Mouse (Mus musculus) limb, embryonic 15.5 days (tissue): ENCODE data around the gene Fgfr3. TPM values are rescaled to one million over a fixed set of nuclear protein-coding genes. Genes with fewer than 3 reads are reported as not detected.
A peak's percentile ranks its signal among the peaks of the same experiment; 100 is the strongest.

Experiments
- ATAC-seq: fragments of 200-750 bp; cut with Nextera tagmentation; 2 replicates; pipeline ENCODE4 v1.8.0; 2017; ENCODE audit warnings: low read depth, moderate TSS enrichment; ENCODE audit not compliant: insufficient number of reproducible peaks, low FRiP score, low TSS enrichment
- H3K27ac ChIP-seq: fragments of 300-500 bp; sonication (generic); 2 replicates; pipeline ENCODE4 v1.5.1; 2015; ENCODE audit warnings: moderate library complexity, mild to moderate bottlenecking, inconsistent platforms
- H3K27me3 ChIP-seq: fragments of 300-500 bp; sonication (generic); 2 replicates; pipeline ENCODE4 v1.6.1; 2015; ENCODE audit warnings: inconsistent platforms
- H3K36me3 ChIP-seq: fragments of 300-500 bp; sonication (generic); 2 replicates; pipeline ENCODE4 v1.6.1; 2015; ENCODE audit warnings: inconsistent platforms
- H3K4me1 ChIP-seq: fragments of 300-500 bp; sonication (generic); 2 replicates; pipeline ENCODE4 v1.6.1; 2015; ENCODE audit warnings: inconsistent platforms
- H3K4me2 ChIP-seq: fragments of 300-500 bp; sonication (generic); 2 replicates; pipeline ENCODE4 v1.6.1; 2015; ENCODE audit warnings: mild to moderate bottlenecking, inconsistent platforms
- H3K4me3 ChIP-seq: fragments of 300-500 bp; sonication (generic); 2 replicates; pipeline ENCODE4 v1.5.1; 2015; ENCODE audit warnings: mild to moderate bottlenecking, inconsistent platforms
- H3K9ac ChIP-seq: fragments of 300-500 bp; sonication (generic); 2 replicates; pipeline ENCODE4 v1.6.1; 2015; ENCODE audit warnings: inconsistent platforms
- H3K9me3 ChIP-seq: fragments of 300-500 bp; sonication (generic); 2 replicates; pipeline ENCODE4 v1.6.1; 2016; ENCODE audit warnings: inconsistent platforms
- WGBS: fragments of 180-500 bp; shearing (Covaris S2); methylation state at CpG from one replicate; pipeline ENCODE4 v1.1.7; 2015; 5-methylcytosine and 5-hydroxymethylcytosine counted together
- polyA plus RNA-seq: library from polyadenylated mRNA; unstranded; fragments of >200 nt; fragmentation: Nextera tagmentation; extraction: Ambion mirVana; gene quantifications from 2 replicates; pipeline ENCODE4 v1.2.1, GENCODE M21; 2015

Fgfr3 gene
- polyA plus RNA-seq, 1 experiment from 2014 or later, result 37.1 TPM

DNA sequence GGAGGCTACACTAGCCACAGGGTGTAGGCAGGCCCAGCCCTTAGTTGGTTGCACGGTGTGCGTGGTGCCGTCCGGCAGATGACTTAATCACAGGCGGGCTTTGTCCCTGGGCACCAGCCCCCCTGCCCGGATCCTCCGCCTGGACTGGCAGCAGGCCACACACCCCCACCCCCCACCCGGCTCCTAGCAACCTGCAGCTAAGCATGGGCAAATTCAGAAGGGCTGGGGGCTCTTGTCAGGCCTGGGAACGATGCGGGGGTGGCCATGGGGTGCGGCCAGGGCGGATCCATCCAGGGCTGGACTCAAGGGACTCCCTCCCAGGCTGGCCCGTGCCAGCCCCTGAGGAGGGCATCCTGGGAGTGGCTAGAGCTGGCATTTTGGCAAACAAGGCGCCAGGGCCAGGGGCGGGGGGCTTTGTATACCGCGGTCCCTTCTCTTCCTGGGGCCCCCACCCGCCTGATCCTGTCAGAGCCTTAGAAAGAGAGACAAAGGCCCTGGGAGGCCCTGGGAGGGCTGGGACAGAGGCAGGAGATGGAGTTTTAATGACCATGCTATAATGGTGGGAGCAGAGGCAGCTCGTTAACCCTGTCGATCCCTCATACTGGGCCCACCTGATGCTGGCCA, 32.1 kb upstream of the Fgfr3 start:
- WGBS, result 43% methylated on average over 20 of the region's 20 CpGs
- H3K27me3 ChIP-seq, result no peaks in the 10 kb centered on the region
- H3K4me2 ChIP-seq, result 0 out of 2 replicates have a peak overlapping the region, but pooled peaks have one; percentile 3
- H3K9me3 ChIP-seq, result no peaks in the 10 kb centered on the region
- no peak for ATAC-seq
- H3K9ac ChIP-seq, result no peak overlapping the region
- H3K4me1 ChIP-seq, result peaks cover 55% of the 10 kb centered on the region
- peak overlapping the region; percentile 65 for H3K27ac ChIP-seq
- H3K4me3 ChIP-seq, result no peak overlapping the region
- no peaks in the 10 kb centered on the region for H3K36me3 ChIP-seq

DNA sequence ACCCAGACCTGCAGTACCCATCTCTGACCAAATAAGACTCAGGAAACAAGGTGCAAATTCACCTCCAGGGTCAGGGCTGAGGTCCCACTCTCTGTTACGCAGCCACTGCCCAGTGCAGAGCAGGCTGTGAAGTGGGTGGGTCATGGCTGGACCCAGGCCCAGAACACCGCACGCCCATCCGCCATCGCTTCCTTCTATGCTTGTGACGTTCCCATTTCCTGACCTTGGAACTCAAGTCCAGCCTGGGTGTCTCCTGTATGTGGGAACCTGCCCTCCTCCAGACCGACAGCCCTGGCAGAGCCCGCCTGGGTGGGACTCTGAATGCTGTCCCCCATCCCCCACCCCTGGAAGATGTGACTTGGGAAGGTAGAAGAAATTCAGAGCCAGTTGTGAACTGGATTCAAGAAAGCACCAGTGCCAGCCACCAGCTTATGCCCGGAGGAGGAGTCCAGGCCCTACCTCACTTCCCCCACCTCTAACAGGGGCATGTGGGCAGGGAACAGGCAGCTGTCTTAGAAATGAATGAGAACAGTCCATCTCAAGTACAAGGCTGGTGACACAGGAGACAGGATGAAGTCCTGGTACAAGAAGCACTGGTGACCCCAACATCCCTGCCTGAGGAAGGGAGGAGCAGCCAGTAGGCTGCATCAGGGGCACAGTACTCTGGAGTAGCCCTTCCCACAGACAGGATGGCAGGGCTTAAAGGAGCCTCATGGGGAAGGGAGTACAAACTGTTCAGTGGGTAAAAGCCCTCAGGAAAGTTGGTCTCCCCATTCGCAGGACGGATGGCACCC, 31.4 kb upstream of the Fgfr3 start:
- Histone ChIP-seq H3K27ac (peak overlapping the region; percentile 65), H3K27me3 (no peaks in the 10 kb centered on the region), H3K4me1 (peaks cover 55% of the 10 kb centered on the region), H3K4me3 (no peak overlapping the region), H3K4me2 (0 out of 2 replicates have a peak overlapping the region, but pooled peaks have one; percentile 3), H3K9me3 (no peaks in the 10 kb centered on the region), H3K9ac (no peak overlapping the region), H3K36me3 (no peaks in the 10 kb centered on the region)
- 75% methylated on average over 11 of the region's 11 CpGs for WGBS
- ATAC-seq, result no peak

DNA sequence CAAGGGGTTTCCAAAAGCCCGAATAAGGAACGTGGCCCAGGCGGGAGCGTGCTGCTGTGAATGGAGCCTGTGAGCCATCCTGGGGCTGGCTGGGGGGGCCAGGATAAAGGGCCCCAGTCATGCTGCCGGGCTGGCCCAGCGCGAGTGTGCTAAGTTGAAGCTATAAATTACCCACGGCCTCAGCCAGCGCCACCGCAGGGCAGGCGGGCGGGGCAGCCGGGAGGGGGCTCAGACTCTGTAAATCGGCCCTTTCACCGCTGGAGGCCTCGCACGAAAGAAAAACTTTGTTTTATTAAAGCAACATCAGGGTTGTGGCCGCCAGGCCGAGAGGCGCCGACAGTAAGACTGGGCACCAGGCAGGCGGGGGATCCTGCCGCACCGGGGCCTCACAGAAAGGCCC, 29.1 kb upstream of the Fgfr3 start:
- 4% methylated on average over 24 of the region's 24 CpGs for WGBS
- Histone ChIP-seq H3K9me3 (no peaks in the 10 kb centered on the region), H3K4me3 (no peak overlapping the region), H3K4me1 (peaks cover 75% of the 10 kb centered on the region), H3K27ac (peak overlapping the region; percentile 87), H3K9ac (no peak overlapping the region), H3K4me2 (peak overlapping the region; percentile 19; the same call in 1 of the 2 replicates), H3K36me3 (no peaks in the 10 kb centered on the region), H3K27me3 (0 out of 2 replicates have a peak, but pooled peaks cover 3% of the 10 kb centered on the region)
- ATAC-seq, result peak; percentile 77

DNA sequence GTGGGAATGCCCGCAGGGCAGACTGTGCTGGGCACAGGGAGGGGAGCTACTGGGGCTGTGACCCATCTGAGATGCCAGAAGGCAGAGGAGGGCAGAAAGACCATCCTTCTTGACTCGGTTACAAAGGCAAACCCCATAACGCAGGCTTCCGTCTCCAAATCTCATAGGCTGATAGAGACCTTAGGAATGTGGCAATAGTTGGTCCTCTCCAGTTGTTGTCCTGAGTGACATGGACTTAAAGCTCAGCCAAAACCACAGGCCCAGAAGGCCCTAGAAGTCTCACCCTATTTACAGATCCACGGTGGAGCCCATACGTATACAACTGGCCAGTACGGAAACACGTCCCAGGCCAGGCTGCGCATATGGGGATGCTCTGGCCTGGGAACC, 27.0 kb upstream of the Fgfr3 start:
- no peak for ATAC-seq
- Histone ChIP-seq H3K9me3 (no peaks in the 10 kb centered on the region), H3K4me2 (no peak overlapping the region), H3K4me3 (no peak overlapping the region), H3K27me3 (0 out of 2 replicates have a peak, but pooled peaks cover 3% of the 10 kb centered on the region), H3K27ac (peak overlapping the region; percentile 82), H3K9ac (no peak overlapping the region), H3K4me1 (peaks cover 87% of the 10 kb centered on the region), H3K36me3 (no peaks in the 10 kb centered on the region)
- WGBS, result 59% methylated on average over 9 of the region's 9 CpGs

DNA sequence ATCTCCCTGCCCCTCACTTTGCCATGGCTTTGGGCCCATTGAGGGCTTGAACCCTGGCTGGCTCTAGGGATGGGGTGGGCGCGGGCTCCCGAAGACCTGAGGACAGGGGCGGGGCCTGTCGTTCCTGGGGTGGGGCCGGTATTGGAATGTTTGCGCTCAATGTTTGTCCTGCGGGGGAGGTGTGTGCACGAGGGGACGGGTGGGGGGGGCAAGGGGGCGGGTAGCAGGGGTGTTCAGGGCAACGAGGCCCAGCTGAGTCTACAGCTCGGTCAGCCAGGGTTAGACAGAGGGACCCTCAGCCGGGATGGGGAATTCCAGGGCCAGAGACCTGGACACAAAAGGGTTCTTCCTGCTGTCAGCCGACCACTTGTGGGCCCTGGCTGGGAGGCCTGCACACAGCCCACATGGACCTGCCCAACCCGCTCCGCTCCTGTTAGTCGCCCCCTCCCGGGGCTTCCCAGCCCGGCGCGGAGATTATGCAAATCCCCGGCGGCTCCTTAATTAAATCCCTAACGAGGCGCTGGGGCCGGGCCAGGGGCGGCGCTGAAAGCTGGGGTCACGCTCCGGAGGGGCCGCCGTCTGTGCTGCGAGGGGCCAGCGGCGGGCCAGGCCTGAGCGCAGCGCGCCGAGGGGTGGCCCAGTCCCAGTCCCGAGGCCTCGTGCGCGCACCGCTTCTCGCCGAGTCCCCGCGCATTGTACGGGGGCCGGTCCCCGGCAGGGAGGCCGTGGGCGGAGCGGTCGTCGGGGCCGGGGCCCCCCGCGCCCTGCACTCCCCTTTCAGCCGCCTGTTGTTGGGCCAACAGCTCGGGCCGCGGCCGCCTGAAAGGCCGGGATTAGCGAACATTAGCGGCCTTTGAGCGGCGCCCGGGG, 26.4 kb upstream of the Fgfr3 start:
- Histone ChIP-seq H3K4me3 (peak overlapping the region; percentile 47), H3K27ac (peak overlapping the region; percentile 82), H3K9me3 (no peaks in the 10 kb centered on the region), H3K36me3 (no peaks in the 10 kb centered on the region), H3K9ac (peak overlapping the region; percentile 62), H3K4me2 (peak overlapping the region; percentile 87), H3K4me1 (peaks cover 87% of the 10 kb centered on the region), H3K27me3 (0 out of 2 replicates have a peak, but pooled peaks cover 3% of the 10 kb centered on the region)
- 4% methylated on average over 67 of the region's 71 CpGs for WGBS
- ATAC-seq, result peak; percentile 11

DNA sequence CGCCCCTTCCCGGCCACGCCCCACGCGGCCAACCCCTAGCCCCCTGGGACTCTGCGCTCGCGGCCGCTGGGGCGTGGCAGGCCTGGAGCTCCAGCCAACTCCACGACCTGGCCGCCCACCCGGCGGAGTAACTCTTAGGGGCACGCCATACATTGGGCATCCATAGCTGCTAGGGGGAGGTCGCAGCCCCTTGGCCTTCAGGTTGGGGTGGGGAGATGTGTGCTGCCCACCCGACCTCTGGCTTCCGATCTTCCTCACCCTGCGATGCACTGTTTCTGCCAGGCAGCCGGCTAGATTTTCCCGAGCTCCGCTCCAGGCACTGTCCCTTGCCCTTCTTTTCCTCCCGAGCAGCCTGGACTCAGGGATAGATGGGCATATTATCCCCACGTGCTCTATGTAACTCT, 25.8 kb upstream of the Fgfr3 start:
- 7% methylated on average over 24 of the region's 24 CpGs for WGBS
- no peaks in the 10 kb centered on the region for H3K36me3 ChIP-seq
- H3K27ac ChIP-seq, result peak overlapping the region; percentile 82
- peaks cover 87% of the 10 kb centered on the region for H3K4me1 ChIP-seq
- ATAC-seq, result no peak
- peak overlapping the region; percentile 87 for H3K4me2 ChIP-seq
- H3K9me3 ChIP-seq, result no peaks in the 10 kb centered on the region
- H3K4me3 ChIP-seq, result peak overlapping the region; percentile 47
- H3K9ac ChIP-seq, result peak overlapping the region; percentile 62
- H3K27me3 ChIP-seq, result 0 out of 2 replicates have a peak, but pooled peaks cover 3% of the 10 kb centered on the region

DNA sequence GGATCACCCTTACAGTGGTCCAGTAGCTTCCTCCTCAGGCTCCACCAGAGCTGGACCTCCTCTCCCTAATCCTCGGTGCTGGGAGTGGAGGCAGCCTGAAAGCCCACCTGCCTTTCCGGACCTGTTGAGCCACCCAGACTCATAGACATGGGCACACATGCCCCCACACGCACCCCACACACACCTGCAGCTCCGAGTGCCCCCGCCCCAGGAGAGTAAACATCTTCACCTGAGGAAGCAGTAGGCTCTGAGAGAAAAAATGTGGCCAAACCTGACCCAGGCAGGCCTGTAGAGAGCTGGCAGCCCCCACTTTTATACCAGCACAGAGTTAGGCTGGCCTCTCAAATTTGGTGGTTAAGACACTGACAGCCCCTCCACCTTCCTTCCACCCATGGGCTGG, 25.0 kb upstream of the Fgfr3 start:
- 0 out of 2 replicates have a peak, but pooled peaks cover 3% of the 10 kb centered on the region for H3K27me3 ChIP-seq
- no peak overlapping the region for H3K9ac ChIP-seq
- no peaks in the 10 kb centered on the region for H3K36me3 ChIP-seq
- H3K4me1 ChIP-seq, result peaks cover 89% of the 10 kb centered on the region
- ATAC-seq, result no peak
- H3K27ac ChIP-seq, result peak overlapping the region; percentile 82
- H3K4me3 ChIP-seq, result no peak overlapping the region
- H3K4me2 ChIP-seq, result 0 out of 2 replicates have a peak overlapping the region, but pooled peaks have one; percentile 87
- 53% methylated on average over 5 of the region's 5 CpGs for WGBS
- H3K9me3 ChIP-seq, result no peaks in the 10 kb centered on the region

DNA sequence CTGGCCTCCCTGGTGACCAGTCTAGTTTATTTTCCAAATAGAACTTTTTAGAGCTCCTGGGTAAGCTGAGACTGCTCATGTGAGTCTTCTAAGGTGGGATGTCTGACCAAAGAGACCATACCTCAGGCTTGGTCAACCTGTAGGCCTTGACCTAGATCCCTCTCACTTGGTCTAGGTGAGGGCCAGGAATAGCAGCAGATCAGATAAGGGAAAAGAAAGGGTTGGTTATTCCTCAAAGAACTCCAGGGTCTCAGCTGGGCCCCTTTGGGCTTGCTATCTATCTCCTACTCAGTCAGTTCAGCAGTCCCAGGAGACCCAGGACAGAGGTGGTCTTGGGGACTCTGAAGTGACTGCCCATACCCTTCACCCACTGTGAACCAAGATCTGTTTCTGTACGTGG, 23.9 kb upstream of the Fgfr3 start:
- Histone ChIP-seq H3K9me3 (no peaks in the 10 kb centered on the region), H3K27me3 (0 out of 2 replicates have a peak, but pooled peaks cover 3% of the 10 kb centered on the region), H3K4me2 (no peak overlapping the region), H3K4me3 (no peak overlapping the region), H3K36me3 (no peaks in the 10 kb centered on the region), H3K9ac (no peak overlapping the region), H3K27ac (peak overlapping the region; percentile 82; the same call in 1 of the 2 replicates), H3K4me1 (peaks cover 91% of the 10 kb centered on the region)
- ATAC-seq, result no peak
- WGBS, result 52% methylated on average over 1 of the region's 1 CpGs

DNA sequence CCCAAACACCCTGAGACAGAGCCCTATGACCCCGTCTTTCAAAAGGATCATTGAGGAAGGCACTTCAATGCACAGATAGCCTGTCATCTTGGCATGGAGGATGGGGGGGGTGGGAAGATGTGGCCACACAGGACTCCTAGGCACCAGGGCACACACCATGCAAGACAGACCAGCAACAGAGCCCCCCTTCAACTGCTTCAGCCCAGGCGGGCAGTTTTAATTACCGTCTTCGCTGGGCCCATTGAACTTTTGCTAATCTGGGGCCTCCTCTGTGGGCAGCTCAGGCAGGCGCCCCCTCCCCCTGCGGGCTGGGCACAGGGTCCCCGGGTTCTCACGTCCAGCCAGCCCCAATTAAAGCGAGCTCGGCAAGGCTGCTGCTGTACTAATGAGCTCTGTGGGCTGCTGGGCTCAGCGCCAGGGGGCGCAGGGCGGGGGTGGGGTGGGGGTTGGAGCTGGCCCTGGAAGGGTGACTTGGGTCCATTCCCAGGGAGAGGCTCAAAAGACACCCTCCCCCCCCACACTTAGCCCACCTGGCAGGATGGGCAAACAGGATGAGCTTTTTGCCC, 23.4 kb upstream of the Fgfr3 start:
- no peak overlapping the region for H3K4me3 ChIP-seq
- H3K9me3 ChIP-seq, result no peaks in the 10 kb centered on the region
- WGBS, result 23% methylated on average over 13 of the region's 13 CpGs
- H3K4me2 ChIP-seq, result no peak overlapping the region
- no peak overlapping the region for H3K9ac ChIP-seq
- peak overlapping the region; percentile 47; the same call in 1 of the 2 replicates for H3K27ac ChIP-seq
- H3K27me3 ChIP-seq, result 0 out of 2 replicates have a peak, but pooled peaks cover 3% of the 10 kb centered on the region
- H3K4me1 ChIP-seq, result peaks cover 86% of the 10 kb centered on the region
- peak; percentile 17; the same call in 1 of the 2 replicates for ATAC-seq
- no peaks in the 10 kb centered on the region for H3K36me3 ChIP-seq

DNA sequence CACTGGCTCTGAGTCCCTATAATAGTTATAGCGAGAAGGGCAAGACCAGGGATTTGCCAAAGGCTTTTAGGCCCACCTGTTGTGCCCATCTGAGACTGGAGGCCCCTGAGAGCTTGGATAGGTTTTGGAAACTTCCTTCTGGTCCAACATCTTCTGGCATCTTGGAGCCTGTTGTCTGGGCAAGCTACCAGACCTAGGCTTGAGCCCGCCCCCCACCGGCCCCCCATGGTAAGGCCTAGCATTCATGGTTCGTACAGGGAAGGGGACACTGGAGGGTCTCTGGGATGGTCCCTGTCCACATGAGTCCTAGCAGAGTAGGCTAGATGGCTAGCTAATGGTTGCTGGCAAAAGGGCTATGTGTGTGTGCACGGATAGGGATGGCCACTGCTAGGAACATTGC, 22.8 kb upstream of the Fgfr3 start:
- Histone ChIP-seq H3K27me3 (0 out of 2 replicates have a peak, but pooled peaks cover 3% of the 10 kb centered on the region), H3K4me1 (peaks cover 83% of the 10 kb centered on the region)

DNA sequence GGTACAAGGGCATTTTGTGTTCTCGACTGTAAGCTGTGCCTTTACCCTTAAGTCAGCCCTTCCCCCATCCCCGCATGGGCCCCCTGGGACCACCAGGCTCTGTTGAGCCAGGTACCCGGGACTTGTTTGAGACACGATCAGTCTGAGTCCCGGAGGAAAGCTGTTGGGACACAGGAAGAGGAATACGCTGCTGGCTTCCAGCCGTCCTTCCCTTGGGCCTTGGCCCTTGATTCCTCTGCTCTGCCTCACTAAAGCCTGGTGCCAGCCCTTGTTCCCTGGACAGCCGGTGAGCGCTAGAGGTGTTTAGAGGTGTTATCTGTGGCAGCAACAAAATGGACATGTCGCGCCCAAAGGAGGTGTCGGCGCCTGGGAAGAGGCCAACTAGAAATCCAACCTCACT, 21.5 kb upstream of the Fgfr3 start:
- Histone ChIP-seq H3K36me3 (no peaks in the 10 kb centered on the region), H3K9me3 (no peaks in the 10 kb centered on the region), H3K27ac (no peak overlapping the region), H3K4me3 (no peak overlapping the region), H3K4me2 (no peak overlapping the region), H3K9ac (no peak overlapping the region), H3K4me1 (peaks cover 78% of the 10 kb centered on the region), H3K27me3 (0 out of 2 replicates have a peak, but pooled peaks cover 3% of the 10 kb centered on the region)
- no peak for ATAC-seq
- 34% methylated on average over 13 of the region's 13 CpGs for WGBS

More for the DNA sequence above, 22.8 kb upstream of the Fgfr3 start:
- no peak for ATAC-seq
- H3K9ac ChIP-seq, result no peak overlapping the region
- no peak overlapping the region for H3K4me3 ChIP-seq
- no peaks in the 10 kb centered on the region for H3K36me3 ChIP-seq
- 79% methylated on average over 5 of the region's 5 CpGs for WGBS
- no peaks in the 10 kb centered on the region for H3K9me3 ChIP-seq
- peak overlapping the region; percentile 47; the same call in 1 of the 2 replicates for H3K27ac ChIP-seq
- H3K4me2 ChIP-seq, result no peak overlapping the region
